Mouse (Mus musculus) telencephalon, adult 2 months (tissue): ENCODE data around the gene Vill.

Source experiments
- DNase-seq: peaks from one replicate; pipeline ENCODE4 v3.0.0-alpha.2; 2011; ENCODE audit warnings: low read depth, low spot score

Vill gene

DNA sequence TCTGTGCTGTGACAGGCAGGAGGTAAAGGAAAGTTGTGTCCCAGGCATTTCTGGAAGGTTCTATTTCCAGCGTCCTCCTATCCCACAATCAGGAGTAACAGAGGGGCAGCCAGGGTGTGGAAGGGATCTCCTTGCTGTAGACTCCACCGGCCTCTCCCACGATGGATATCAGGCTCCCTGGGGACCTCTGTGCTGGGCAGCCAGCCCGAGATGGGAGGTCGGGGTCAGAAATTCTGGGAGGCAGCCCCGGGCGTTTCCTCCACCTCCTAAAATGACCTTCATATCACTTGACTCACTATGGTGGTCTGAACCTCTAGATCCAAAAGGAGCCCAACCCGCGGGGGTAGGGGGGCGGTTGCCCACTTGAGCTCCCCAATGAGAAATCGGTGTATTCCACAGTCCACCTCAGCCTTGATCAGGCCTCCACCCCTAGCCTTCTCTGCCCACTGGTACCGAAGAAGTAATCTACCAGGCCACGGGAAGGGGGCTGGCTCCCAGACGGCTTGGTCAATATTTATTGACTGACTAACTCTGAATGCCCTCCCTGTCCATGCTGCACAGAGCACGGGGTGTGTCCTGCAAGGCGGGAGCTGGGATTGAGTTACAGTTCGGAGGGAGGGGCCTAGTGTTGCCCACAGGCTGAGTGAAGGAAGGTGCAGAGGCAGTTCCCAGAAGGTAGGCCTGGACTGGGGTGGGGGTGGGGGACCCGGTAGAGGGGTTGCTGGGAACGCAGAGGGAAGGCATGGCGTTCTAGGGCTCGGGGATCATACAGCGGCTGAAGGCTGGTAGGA lies at the start of gene Vill:
Vill (plus strand) TSS at position 625 of the 791 bp plus-strand sequence.
- DNase-seq: no peak

DNA sequence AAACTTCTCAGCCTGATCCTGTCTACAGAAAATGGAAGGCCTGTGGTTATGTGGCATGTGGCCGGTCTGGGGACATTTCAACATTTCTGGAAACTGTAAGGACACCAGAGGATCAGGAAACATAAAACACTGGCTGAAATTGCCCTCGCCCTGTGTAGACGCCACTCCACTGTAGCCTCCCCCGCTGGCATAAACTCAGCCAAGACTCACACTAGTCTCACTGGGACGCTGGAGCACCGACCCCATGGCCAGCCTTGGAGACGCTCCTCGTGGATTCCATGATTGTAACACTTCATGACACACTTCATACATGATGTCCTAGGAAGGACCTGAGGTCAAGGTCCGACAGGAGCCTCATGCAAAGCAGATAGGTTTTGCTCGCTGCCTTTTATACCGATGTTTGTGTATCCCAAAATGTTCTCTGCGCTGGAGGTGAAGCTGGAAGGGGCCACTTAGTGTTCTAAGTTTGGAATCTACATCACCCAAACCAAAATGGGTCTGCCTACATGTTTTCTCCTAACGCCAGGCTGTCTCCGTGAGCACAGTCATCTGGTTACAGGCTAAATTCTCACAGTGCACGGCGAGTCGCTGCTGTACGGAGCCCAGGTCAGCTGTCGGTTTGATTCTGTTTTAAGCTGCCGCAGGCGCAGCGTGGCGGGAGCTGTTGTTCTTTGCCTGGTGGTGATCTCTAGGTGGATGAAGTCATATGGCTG lies 48.4 kb upstream of the Vill start:
- DNase-seq: peak; percentile 84

DNA sequence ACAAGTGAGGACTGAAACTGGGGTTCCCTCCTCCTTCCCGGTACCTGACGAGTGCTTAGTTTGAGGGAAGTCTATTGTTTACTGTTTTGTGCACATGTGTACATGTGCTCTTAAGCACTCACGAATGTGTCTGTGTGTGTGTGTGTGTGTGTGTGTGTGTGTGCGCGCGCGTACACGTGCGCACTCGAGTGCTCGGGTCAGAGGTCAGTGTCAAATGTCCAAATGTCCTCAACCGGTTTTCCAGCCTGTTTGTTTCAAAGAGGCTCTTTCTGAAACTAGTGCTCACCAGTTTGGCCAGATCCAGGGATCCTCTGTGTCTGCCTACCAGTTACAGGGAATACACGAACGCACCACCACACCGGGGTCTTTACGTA lies 47.9 kb upstream of the Vill start:
- DNase-seq: no peak

DNA sequence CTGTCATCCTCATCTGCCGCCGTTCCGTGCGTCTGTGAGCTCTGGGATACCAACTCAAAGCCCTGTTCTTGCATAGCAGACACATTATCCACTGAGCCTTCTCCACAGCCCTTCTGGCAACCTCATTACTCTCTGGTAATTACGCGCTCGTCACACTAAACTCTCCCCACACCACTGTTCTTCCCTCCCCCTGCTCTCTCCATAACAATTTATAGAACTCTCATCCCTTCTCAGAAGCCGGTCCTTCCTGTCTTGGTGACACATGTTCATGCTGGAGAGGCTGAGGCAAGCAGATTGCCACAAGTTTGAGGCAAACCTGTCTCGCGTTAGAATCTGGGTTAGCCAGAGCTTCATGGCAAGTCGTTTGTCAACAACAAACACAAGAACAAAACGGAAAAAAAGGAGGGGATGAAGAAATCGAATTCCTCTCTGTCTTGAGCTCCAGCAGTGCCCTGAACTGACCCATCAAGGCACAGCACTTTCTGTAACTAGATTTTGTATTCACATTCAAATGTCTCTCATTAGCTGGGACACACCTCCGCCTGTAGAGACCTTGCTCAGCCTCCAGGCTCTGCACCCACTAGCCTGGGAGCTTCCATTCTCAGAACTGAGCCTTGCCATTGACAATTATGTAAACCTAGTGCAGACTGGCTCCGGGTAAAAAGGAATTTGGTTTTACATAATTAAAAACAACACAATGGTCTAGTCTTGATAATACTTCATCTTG lies 47.1 kb upstream of the Vill start:
- peak; percentile 44 for DNase-seq

DNA sequence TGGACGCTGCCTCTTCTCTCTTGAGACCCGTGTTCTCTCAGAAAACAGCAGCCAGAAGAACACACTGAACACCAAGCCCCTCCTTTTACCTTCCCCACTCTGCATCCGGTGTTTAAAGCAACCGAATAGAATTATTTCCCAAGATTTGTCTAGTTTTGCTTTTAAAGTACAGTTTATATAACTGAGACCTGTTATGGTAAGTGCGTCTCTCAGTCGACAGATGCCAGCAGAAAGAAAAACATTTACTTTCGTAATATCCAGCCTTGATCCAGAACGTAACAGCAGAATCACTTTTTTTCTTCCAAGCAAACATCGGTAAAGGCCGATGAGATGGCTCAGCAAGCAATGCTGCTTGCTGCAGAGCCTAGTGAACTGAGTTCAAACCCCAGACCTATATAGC lies 45.3 kb upstream of the Vill start:
- DNase-seq: peak; percentile 65

DNA sequence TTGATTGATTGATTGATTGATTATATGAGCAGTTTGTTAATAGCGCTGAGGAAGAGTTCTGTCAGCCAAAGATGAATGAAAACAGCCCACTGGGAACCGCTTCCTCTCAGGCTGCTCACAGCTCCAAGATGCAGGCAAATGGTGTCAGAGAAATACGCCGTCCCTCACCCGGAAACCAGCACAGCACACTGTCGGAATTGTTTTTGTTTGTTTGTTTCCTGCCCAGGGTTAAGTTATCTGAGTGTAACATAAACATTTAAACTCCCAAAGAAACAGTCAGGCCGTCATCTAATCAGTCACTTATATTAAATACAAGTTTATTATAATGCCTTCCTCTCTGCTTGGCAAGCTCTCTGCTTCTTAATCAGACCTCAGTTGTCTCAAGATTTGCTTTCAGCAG lies 43.7 kb upstream of the Vill start:
- no peak for DNase-seq

DNA sequence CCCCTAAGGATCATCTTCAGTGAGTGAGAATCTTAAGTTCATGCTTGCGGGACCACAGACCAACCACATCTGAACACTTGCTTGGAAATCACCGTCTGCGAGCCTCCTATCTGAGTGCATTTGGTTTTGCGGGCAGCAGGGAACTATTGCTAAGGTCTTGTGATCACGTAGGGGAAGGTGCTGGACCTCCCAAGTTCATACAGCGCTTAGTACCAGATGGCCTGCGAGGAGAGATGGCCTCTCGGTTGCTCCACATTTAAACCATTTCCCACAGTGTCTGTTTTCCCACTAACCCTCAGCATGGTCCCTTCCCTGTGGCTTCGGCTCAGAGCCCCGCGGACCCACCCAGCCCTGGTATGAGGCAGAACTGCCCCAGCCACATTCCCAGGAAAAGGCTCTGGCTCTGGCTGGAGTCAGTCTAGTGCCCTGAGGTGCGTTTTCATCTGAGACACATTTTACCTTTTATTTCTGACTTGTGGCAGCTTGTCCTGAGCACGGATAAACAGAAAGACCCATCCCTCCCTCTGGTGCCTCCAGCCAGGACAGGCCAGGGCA lies 42.3 kb upstream of the Vill start:
- no peak for DNase-seq

GRCm38 (mm10) chr9:119016785-119017507 lies 35.6 kb upstream of the Vill start:
- no peak for DNase-seq

- no peak for DNase-seq
Measured at GRCm38 (mm10) chr9:119021731-119022130, 30.8 kb upstream of the Vill start.

- DNase-seq: no peak
Measured at GRCm38 (mm10) chr9:119025263-119025662, 27.3 kb upstream of the Vill start.

DNA sequence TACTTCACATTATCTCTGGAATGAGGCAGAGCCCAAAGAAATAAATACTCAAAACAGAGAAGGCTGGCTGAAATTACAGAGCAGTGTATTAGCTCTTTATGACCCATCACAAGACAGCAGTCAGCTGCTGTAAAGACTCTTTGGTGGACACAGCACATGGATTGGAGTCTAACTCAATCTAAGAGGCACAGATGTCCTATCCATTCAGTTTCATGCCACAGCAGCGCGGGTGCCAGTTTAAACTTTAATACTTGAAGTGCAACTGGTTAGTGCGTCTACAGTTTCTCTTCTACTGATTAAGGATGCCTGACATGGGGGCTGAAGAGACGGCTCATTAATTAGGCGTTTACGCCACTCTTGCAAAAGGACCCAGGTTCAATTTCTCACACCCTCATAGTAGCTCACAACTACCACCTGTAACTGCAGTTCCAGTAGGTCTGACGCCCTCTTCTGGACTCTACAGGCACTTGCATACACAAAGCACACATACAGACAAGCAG lies 26.7 kb upstream of the Vill start:
- DNase-seq: no peak

DNA sequence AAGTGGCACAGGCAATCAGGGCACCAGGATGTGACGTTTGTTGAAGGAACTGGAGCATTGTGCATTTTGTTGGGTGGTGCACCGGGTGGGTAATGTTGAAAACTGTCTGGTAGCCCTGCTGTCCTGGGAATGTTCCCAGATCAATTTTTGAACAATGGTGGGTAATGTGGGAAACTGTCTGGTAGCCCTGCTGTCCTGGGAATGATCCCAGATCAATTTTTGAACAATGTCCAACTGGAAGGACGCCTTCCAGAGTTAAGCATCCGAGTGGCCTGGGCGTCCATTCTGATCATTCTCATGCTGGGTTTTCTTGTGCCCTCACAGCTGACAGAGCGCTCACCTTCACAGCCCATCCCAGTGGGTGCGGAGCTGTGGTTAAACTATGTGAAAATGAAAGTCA lies 25.2 kb upstream of the Vill start:
- DNase-seq: no peak

GRCm38 (mm10) chr9:119028226-119029195 lies 24.1 kb upstream of the Vill start:
- DNase-seq: no peak

DNA sequence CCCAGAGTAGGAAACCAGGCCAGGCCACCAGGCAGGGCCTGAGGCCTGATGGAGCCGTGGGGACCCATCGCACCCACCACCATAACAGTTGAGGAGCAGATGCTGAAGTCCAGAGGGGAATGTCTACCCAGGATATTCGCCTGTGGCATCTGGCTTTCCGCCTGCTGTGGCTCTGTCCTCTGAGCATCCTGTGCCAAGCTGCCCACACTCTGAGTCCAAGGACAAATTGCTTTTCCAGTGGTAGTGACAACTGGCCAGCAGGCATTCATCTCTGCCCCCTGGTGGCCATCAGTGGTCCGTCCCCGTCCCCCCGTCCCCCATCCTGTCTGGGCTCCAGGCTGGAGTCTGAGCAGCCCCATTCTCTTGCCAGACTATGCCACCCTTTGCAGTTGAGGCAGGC lies 23.0 kb upstream of the Vill start:
- no peak for DNase-seq

- no peak for DNase-seq
Measured at GRCm38 (mm10) chr9:119031038-119031437, 21.5 kb upstream of the Vill start.

DNA sequence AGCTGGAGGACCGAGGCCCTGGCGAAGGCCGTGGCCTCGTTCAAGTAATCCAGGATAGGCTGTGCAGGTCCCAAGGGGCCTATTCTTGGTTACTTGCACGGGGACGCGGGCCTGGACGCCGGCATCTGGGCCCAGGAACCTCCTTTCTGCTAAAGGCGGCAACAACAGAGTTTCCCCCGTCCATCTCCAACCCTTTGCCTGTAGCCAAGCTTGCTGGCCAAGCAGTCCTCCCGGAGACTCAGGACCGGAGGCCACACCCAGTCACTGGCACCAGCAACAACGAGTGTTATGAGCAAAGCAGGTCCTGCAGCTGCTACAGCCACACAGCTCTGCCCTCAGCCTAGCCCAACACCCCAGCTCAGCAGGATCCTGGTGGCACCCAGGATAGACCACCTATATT lies 20.8 kb upstream of the Vill start:
- DNase-seq: no peak

DNA sequence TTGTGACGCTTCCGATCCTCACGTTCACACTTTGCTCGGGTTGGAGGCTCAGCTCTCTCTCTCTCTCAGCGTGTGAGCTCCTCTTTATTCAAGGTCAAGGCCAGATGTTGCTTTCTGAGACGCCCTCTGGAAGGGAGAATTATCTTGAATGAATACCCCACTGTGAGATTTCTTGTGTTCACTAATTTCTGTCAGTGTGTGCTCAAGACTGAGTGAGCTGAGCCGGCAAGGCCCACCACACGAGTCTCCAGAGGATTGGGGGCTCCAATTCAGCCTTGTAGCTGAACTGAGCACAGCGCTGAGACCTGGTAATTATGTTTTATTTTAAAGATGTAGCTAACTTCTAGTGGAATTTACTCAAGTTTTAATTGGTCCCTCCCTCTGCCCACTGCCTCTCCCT lies 20.0 kb upstream of the Vill start:
- no peak for DNase-seq

GRCm38 (mm10) chr9:119033111-119033921 lies 19.3 kb upstream of the Vill start:
- DNase-seq: peak; percentile 84

- DNase-seq: no peak
Measured at GRCm38 (mm10) chr9:119034069-119034468, 18.5 kb upstream of the Vill start.
